In genomic region chr6:144105645-144106044, GRCm38 (mm10) we compare ENCODE assay signal across 19 mouse cellular contexts.
DNase-seq lines count a peak whose midpoint lies in the region; ATAC-seq and TF ChIP-seq lines count a peak whose summit lies in the region.
"Had no signal": no experiment of that assay in that cellular context is flagged by ENCODE, and none has a peak within 500 bp of the region (broad histone marks: within the 10 kb centered on the region; RNA-seq: fewer than 3 reads in every experiment).

No protein-coding gene starts in this region.

- no peak for ATAC-seq in forebrain, embryonic 15.5 days (replicated peaks)
- ATAC-seq in forebrain, embryonic 12.5 days (ENCODE audit: low FRiP score) = no peak
- no peak for ATAC-seq in midbrain, embryonic 11.5 days (ENCODE audit: low FRiP score)
- no peak for ATAC-seq in midbrain, embryonic 13.5 days
- ATAC-seq: forebrain, postnatal 0 days had no signal

- no peaks in the 10 kb centered on the region for H3K9me3 ChIP-seq in forebrain, embryonic 15.5 days
- H3K9me3 ChIP-seq in forebrain, embryonic 12.5 days = no peaks in the 10 kb centered on the region
- no peaks in the 10 kb centered on the region for H3K9me3 ChIP-seq in midbrain, embryonic 11.5 days (ENCODE audit: control insufficient read depth, low read length)
- no peaks in the 10 kb centered on the region; the same call in 1 of the 2 replicates for H3K9me3 ChIP-seq in midbrain, embryonic 13.5 days

- WGBS in forebrain, embryonic 15.5 days = 60% methylated on average over 12 of the region's 12 CpGs
- 73% methylated on average over 12 of the region's 12 CpGs for WGBS in forebrain, embryonic 12.5 days
- 86% methylated on average over 12 of the region's 12 CpGs for WGBS in midbrain, embryonic 11.5 days
- 74% methylated on average over 12 of the region's 12 CpGs for WGBS in midbrain, embryonic 13.5 days

- no peaks in the 10 kb centered on the region for H3K36me3 ChIP-seq in forebrain, embryonic 15.5 days
- 0 out of 2 replicates have a peak, but pooled peaks cover 3% of the 10 kb centered on the region for H3K36me3 ChIP-seq in forebrain, embryonic 12.5 days (replicated peaks)
- no peaks in the 10 kb centered on the region for H3K36me3 ChIP-seq in midbrain, embryonic 11.5 days (ENCODE audit: control insufficient read depth, insufficient read depth, low read length)
- H3K36me3 ChIP-seq in midbrain, embryonic 13.5 days = no peaks in the 10 kb centered on the region
- H3K36me3 ChIP-seq: embryonic facial prominence, embryonic 12.5 days had no signal

- H3K9ac ChIP-seq in forebrain, embryonic 15.5 days (replicated peaks) = no peak overlapping the region
- no peak overlapping the region for H3K9ac ChIP-seq in forebrain, embryonic 12.5 days
- H3K9ac ChIP-seq in midbrain, embryonic 11.5 days (ENCODE audit: low read length) = no peak overlapping the region
- no peak overlapping the region for H3K9ac ChIP-seq in midbrain, embryonic 13.5 days (replicated peaks)
- H3K9ac ChIP-seq: embryonic facial prominence, embryonic 12.5 days; forebrain, postnatal 0 days had no signal

- TF ChIP-seq POLR2A in brain, embryonic 14.5 days (IDR thresholded peaks at IDR 0.05; ENCODE audit: borderline replicate concordance, extremely low read depth, insufficient read depth, insufficient read length, poor library complexity, severe bottlenecking) = no peak

- peak overlapping the region; percentile 23; the same call in 1 of the 2 replicates for H3K27ac ChIP-seq in forebrain, embryonic 15.5 days (replicated peaks)
- no peak overlapping the region for H3K27ac ChIP-seq in forebrain, embryonic 12.5 days
- H3K27ac ChIP-seq in midbrain, embryonic 11.5 days (ENCODE audit: low read depth, low read length) = no peak overlapping the region
- no peak overlapping the region for H3K27ac ChIP-seq in midbrain, embryonic 13.5 days
- H3K27ac ChIP-seq: embryonic facial prominence, embryonic 10.5 days; embryonic facial prominence, embryonic 12.5 days had no signal

- intact Hi-C loops in heart, postnatal 25 days (cut with DNase I) = no loop called here

- peaks cover 22% of the 10 kb centered on the region for H3K4me1 ChIP-seq in forebrain, embryonic 15.5 days
- H3K4me1 ChIP-seq in forebrain, embryonic 12.5 days = peaks cover 19% of the 10 kb centered on the region
- H3K4me1 ChIP-seq in midbrain, embryonic 11.5 days (ENCODE audit: control insufficient read depth, insufficient read depth, low read length) = peaks cover 12% of the 10 kb centered on the region
- H3K4me1 ChIP-seq in midbrain, embryonic 13.5 days (replicated peaks) = peaks cover 14% of the 10 kb centered on the region
- H3K4me1 ChIP-seq: embryonic facial prominence, embryonic 12.5 days had no signal

- TF ChIP-seq CTCF in brain, embryonic 14.5 days (IDR thresholded peaks at IDR 0.05; ENCODE audit: borderline replicate concordance, extremely low read depth, insufficient read depth, insufficient read length) = no peak

- peak; percentile 72 for DNase-seq in heart, adult 11 months
- no peak for DNase-seq in heart, postnatal 25 days (ENCODE audit: low spot score)
- DNase-seq in midbrain, embryonic 11.5 days (ENCODE audit: low spot score, missing footprints) = peak; percentile 67
- peak; percentile 62 for DNase-seq in brain, embryonic 14.5 days (ENCODE audit: low read depth)
- DNase-seq in right cerebral cortex, adult 2 months (ENCODE audit: low spot score in 2 of 2) = no peak
- DNase-seq: adrenal gland, adult 2 months; adrenal gland, postnatal 10 days; adrenal gland, postnatal 25 days; cerebellum, adult 11-12 months; cerebellum, adult 2 months; cerebellum, adult 9-10 months; cerebellum, postnatal 10 days; cerebellum, postnatal 25 days; forebrain, postnatal 0 days had no signal

- H3K27me3 ChIP-seq in forebrain, embryonic 15.5 days = no peaks in the 10 kb centered on the region
- H3K27me3 ChIP-seq in forebrain, embryonic 12.5 days = no peaks in the 10 kb centered on the region
- no peaks in the 10 kb centered on the region for H3K27me3 ChIP-seq in midbrain, embryonic 11.5 days (ENCODE audit: control insufficient read depth, insufficient read depth, low read length)
- H3K27me3 ChIP-seq in midbrain, embryonic 13.5 days = 0 out of 2 replicates have a peak, but pooled peaks cover 3% of the 10 kb centered on the region
- H3K27me3 ChIP-seq: embryonic facial prominence, embryonic 12.5 days had no signal

- H3K4me3 ChIP-seq in forebrain, embryonic 15.5 days = no peak overlapping the region
- no peak overlapping the region for H3K4me3 ChIP-seq in forebrain, embryonic 12.5 days (replicated peaks)
- H3K4me3 ChIP-seq in midbrain, embryonic 11.5 days (ENCODE audit: low read depth, low read length) = no peak overlapping the region
- no peak overlapping the region for H3K4me3 ChIP-seq in midbrain, embryonic 13.5 days (replicated peaks)
- H3K4me3 ChIP-seq: embryonic facial prominence, embryonic 10.5 days; embryonic facial prominence, embryonic 12.5 days had no signal

- H3K4me2 ChIP-seq in forebrain, embryonic 15.5 days (replicated peaks) = no peak overlapping the region
- H3K4me2 ChIP-seq in forebrain, embryonic 12.5 days = no peak overlapping the region
- no peak overlapping the region for H3K4me2 ChIP-seq in midbrain, embryonic 11.5 days
- no peak overlapping the region for H3K4me2 ChIP-seq in midbrain, embryonic 13.5 days (replicated peaks)
- H3K4me2 ChIP-seq: embryonic facial prominence, embryonic 12.5 days had no signal

Comparison
In these comparisons a context has a peak if more than half of its experiments do, and no peak if none do; other contexts are left out.
1. DNase-seq: peak in heart, adult 11 months (single experiment), midbrain, embryonic 11.5 days (single experiment) and brain, embryonic 14.5 days (single experiment); none in heart, postnatal 25 days (single experiment) and right cerebral cortex, adult 2 months (0 of 2).